Mouse (Mus musculus) olfactory bulb, adult 2 months (tissue): ENCODE results near the gene Ercc6l2.

Source experiments
- CTCF ChIP-seq: fragments of 200-500 bp; IDR thresholded peaks from 2 replicates; pipeline ENCODE4 v1.5.1; 2012; ENCODE audit warnings: low read depth, mild to moderate bottlenecking, low read length, moderate library complexity; ENCODE audit not compliant: insufficient read depth
- POLR2A ChIP-seq: fragments of 200-500 bp; IDR thresholded peaks from 2 replicates; pipeline ENCODE4 v1.6.1; 2012; ENCODE audit warnings: mild to moderate bottlenecking, low read depth, low read length, moderate library complexity; ENCODE audit not compliant: insufficient read depth

DNA sequence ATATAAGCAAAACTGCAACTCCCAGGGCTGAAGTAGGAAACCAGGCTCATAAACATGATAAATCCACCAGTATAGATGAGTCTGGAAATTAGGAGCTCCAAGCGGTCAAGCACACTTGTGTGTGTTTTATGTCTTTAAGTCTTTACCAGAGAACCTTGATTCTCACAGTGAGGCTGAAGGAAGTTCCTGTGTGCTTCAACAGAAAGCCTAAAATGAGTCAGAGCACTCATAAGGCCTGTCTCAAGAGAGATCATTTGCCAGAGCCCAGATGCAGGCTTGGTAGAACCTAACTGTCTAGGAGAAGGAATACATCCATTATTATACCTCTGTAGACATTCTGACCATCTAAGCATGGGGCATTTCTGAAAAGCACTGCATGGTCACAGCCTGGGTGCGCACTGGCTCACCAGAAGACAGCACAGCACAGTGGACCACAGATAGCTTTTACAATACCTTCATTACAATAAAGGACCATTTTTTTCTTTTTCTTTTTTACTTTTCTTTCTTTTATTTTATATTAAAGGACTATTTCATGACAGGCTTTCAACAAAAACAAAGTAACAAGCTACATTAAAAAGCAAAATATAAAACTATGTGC is 22.7 kb upstream of the Ercc6l2 start:
- TF ChIP-seq POLR2A (no peak), CTCF (no peak)
